Mouse (Mus musculus) C2C12 (cell line): Measurements from ENCODE around the gene Mctp2.

Source experiments
- CTCF ChIP-seq: IDR thresholded peaks from one replicate; pipeline ENCODE4 v1.5.1; 2011; ENCODE audit not compliant: control insufficient read depth, insufficient read depth, insufficient read length
- FOSL1 ChIP-seq: IDR thresholded peaks from one replicate; pipeline ENCODE4 v1.8.0; 2011; ENCODE audit warnings: mild to moderate bottlenecking, low read length; ENCODE audit not compliant: poor library complexity, insufficient read depth, severe bottlenecking
- MAX ChIP-seq: IDR thresholded peaks from one replicate; pipeline ENCODE4 v1.6.1; 2011; ENCODE audit warnings: mild to moderate bottlenecking, control low read depth
- MYOD1 ChIP-seq: IDR thresholded peaks from one replicate; pipeline ENCODE4 v1.6.1; 2011; ENCODE audit warnings: low read depth; ENCODE audit not compliant: control insufficient read depth, insufficient read length
- USF1 ChIP-seq: IDR thresholded peaks from one replicate; pipeline ENCODE4 v1.6.1; 2011; ENCODE audit warnings: low read depth, mild to moderate bottlenecking, control low read depth, moderate library complexity

GRCm38 (mm10) chr7:72229925-72230324 lies 76.5 kb downstream of the Mctp2 start:
- TF ChIP-seq CTCF, result no peak
- no peak for TF ChIP-seq FOSL1
- TF ChIP-seq USF1, result no peak
- no peak for TF ChIP-seq MYOD1
- no peak for TF ChIP-seq MAX
